Mouse (Mus musculus): ENCODE results near the gene Basp1. TPM values are rescaled to one million over a fixed set of nuclear protein-coding genes. Genes with fewer than 3 reads are reported as not detected.

The Basp1 gene
- polyA plus RNA-seq, 1 experiment from 2014 or later: 51.6 TPM

GRCm38 (mm10) chr15:25354738-25355137, 58.8 kb downstream of the Basp1 start:
- Histone ChIP-seq H3K9me3 (no peaks in the 10 kb centered on the region), H3K27me3 (no peaks in the 10 kb centered on the region), H3K27ac (no peak overlapping the region), H3K4me3 (no peak overlapping the region), H3K36me3 (no peaks in the 10 kb centered on the region), H3K4me2 (replicated peaks) (no peak overlapping the region), H3K4me1 (no peaks in the 10 kb centered on the region), H3K9ac (no peak overlapping the region)
- ATAC-seq (ENCODE audit: low FRiP score, low read depth): no peak
- 80% methylated on average over 6 of the region's 6 CpGs for WGBS

DNA sequence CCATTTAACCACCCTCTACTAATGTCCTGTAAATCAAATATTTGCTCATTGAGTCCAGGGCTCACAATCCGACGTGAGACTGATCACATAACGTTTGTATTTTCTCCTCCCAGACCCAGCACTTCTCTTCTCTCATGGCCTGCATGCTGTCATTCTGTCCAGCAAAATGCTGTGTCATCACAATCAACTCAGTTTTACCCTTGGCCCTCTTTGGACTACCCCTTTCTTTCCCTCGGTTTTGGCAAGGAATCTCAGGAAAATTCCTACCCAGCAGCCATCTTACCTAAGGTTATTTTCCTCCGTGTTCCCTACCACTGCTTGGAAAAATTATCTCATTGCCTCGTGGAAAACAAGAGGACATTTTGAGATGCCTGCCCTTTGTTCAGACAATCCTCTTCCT, 60.1 kb downstream of the Basp1 start:
- Histone ChIP-seq H3K4me3 (no peak overlapping the region), H3K9ac (no peak overlapping the region), H3K36me3 (no peaks in the 10 kb centered on the region), H3K4me2 (replicated peaks) (no peak overlapping the region), H3K27ac (no peak overlapping the region), H3K4me1 (no peaks in the 10 kb centered on the region), H3K27me3 (no peaks in the 10 kb centered on the region), H3K9me3 (no peaks in the 10 kb centered on the region)
- no peak for ATAC-seq (ENCODE audit: low FRiP score, low read depth)
- WGBS: 79% methylated on average over 6 of the region's 6 CpGs

- 86% methylated on average over 6 of the region's 6 CpGs for WGBS
- Histone ChIP-seq H3K9me3 (no peaks in the 10 kb centered on the region), H3K4me1 (no peaks in the 10 kb centered on the region)
Observed at GRCm38 (mm10) chr15:25343263-25343662, 70.3 kb downstream of the Basp1 start.

GRCm38 (mm10) chr15:25335277-25335676, 78.3 kb downstream of the Basp1 start:
- no peak overlapping the region for H3K4me3 ChIP-seq
- H3K9ac ChIP-seq: no peak overlapping the region
- 83% methylated on average over 11 of the region's 11 CpGs for WGBS
- no peaks in the 10 kb centered on the region for H3K4me1 ChIP-seq
- no peaks in the 10 kb centered on the region for H3K36me3 ChIP-seq
- no peak for ATAC-seq (ENCODE audit: low FRiP score, low read depth)
- no peaks in the 10 kb centered on the region for H3K27me3 ChIP-seq
- no peaks in the 10 kb centered on the region for H3K9me3 ChIP-seq
- H3K27ac ChIP-seq: no peak overlapping the region
- H3K4me2 ChIP-seq (replicated peaks): no peak overlapping the region

More at GRCm38 (mm10) chr15:25343263-25343662, 70.3 kb downstream of the Basp1 start:
- no peaks in the 10 kb centered on the region for H3K36me3 ChIP-seq
- no peak overlapping the region for H3K4me3 ChIP-seq
- H3K27me3 ChIP-seq: no peaks in the 10 kb centered on the region
- no peak overlapping the region for H3K9ac ChIP-seq
- ATAC-seq (ENCODE audit: low FRiP score, low read depth): no peak
- H3K27ac ChIP-seq: no peak overlapping the region
- no peak overlapping the region for H3K4me2 ChIP-seq (replicated peaks)

DNA sequence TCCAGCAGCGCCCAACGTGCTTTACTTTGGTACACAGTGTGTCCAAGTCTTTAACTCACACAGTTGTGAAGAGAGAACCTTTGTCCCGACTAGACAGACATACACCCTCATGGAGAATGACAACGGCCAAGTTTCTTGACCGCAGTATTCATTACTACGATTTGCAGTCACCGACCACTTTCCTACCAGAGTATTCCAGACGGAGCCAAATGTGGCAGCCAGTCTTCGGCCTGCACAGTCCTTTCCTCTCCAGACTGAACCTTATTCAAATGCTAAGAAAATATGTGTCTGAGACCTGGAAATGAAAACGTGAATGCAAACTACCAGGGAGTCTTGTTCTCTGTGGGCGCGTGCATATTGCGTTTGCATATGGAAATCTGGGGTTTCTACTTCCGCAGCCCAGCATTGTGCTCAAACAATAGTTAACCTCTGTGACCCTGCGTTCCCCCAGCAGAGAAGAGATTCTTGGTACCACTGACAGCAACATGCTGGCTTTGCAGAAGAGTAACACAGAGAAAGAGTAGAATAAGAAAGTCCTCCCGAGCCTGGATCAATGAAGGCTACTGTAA, 81.6 kb downstream of the Basp1 start:
- Histone ChIP-seq H3K27me3 (no peaks in the 10 kb centered on the region), H3K4me1 (no peaks in the 10 kb centered on the region), H3K4me2 (replicated peaks) (no peak overlapping the region), H3K27ac (no peak overlapping the region), H3K4me3 (no peak overlapping the region), H3K36me3 (no peaks in the 10 kb centered on the region), H3K9ac (no peak overlapping the region), H3K9me3 (0 out of 2 replicates have a peak, but pooled peaks cover 2% of the 10 kb centered on the region)
- no peak for ATAC-seq (ENCODE audit: low FRiP score, low read depth)
- WGBS: 71% methylated on average over 16 of the region's 16 CpGs

GRCm38 (mm10) chr15:25330946-25331345, 82.6 kb downstream of the Basp1 start:
- ATAC-seq (ENCODE audit: low FRiP score, low read depth): no peak

DNA sequence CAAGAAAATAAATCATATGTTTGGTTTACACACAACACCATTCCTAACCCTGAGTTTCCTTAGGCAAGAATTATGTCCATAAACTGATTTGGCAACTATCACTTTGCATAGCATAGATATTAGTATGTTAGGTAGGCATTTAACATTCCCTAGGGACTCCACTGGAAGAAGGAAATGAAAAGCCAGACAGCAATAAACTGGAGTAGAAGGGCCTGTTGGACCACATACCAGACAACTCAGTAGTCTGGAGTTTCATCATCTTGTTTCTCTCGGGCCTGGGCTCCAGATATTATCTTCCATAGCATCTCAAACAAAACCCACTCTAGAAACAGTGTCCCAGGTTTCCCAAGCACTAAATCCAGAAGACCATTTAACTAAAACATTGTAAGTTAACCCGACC, 91.0 kb downstream of the Basp1 start:
- H3K4me1 ChIP-seq: no peaks in the 10 kb centered on the region
- no peak overlapping the region for H3K4me3 ChIP-seq
- H3K36me3 ChIP-seq: no peaks in the 10 kb centered on the region
- no peaks in the 10 kb centered on the region for H3K27me3 ChIP-seq
- no peak for ATAC-seq (ENCODE audit: low FRiP score, low read depth)
- H3K27ac ChIP-seq: no peak overlapping the region
- no peak overlapping the region for H3K9ac ChIP-seq
- no peaks in the 10 kb centered on the region for H3K9me3 ChIP-seq
- 70% methylated on average over 2 of the region's 2 CpGs for WGBS
- H3K4me2 ChIP-seq (replicated peaks): no peak overlapping the region

More at GRCm38 (mm10) chr15:25330946-25331345, 82.6 kb downstream of the Basp1 start:
- no peak overlapping the region for H3K9ac ChIP-seq
- H3K27me3 ChIP-seq: no peaks in the 10 kb centered on the region
- no peak overlapping the region for H3K4me3 ChIP-seq
- no peak overlapping the region for H3K27ac ChIP-seq
- H3K4me1 ChIP-seq: no peaks in the 10 kb centered on the region
- H3K4me2 ChIP-seq (replicated peaks): no peak overlapping the region
- 78% methylated on average over 4 of the region's 4 CpGs for WGBS
- H3K36me3 ChIP-seq: no peaks in the 10 kb centered on the region
- H3K9me3 ChIP-seq: 0 out of 2 replicates have a peak, but pooled peaks cover 2% of the 10 kb centered on the region

DNA sequence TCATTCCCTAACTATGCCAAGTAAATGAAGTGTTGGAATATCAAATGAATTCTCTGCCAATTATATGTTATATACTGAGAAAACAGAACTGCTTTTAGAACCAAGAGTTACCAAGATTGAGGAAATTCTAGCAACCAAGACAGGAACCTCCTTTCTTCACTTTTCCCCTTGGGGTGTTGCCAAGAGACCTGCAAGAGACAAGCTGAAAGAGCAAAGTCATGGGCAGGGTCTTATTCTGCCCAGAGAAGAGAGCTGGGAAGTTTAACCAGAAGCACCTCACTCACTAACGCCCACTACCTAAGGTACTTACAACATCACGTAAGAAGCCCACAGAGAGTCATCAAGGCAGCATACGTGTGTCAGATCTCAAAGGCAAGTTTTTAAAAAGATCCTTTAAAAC, 91.5 kb downstream of the Basp1 start:
- no peak for ATAC-seq (ENCODE audit: low FRiP score, low read depth)
- H3K27me3 ChIP-seq: no peaks in the 10 kb centered on the region
- H3K36me3 ChIP-seq: no peaks in the 10 kb centered on the region
- H3K4me2 ChIP-seq (replicated peaks): no peak overlapping the region
- no peak overlapping the region for H3K9ac ChIP-seq
- H3K9me3 ChIP-seq: no peaks in the 10 kb centered on the region
- 70% methylated on average over 3 of the region's 3 CpGs for WGBS
- H3K4me1 ChIP-seq: no peaks in the 10 kb centered on the region
- no peak overlapping the region for H3K4me3 ChIP-seq
- H3K27ac ChIP-seq: no peak overlapping the region

- H3K4me3 ChIP-seq: no peak overlapping the region
- H3K9ac ChIP-seq: no peak overlapping the region
- WGBS: 84% methylated on average over 4 of the region's 4 CpGs
- H3K4me2 ChIP-seq (replicated peaks): no peak overlapping the region
- H3K27me3 ChIP-seq: no peaks in the 10 kb centered on the region
- no peaks in the 10 kb centered on the region for H3K4me1 ChIP-seq
- ATAC-seq (ENCODE audit: low FRiP score, low read depth): no peak
- no peaks in the 10 kb centered on the region for H3K36me3 ChIP-seq
- H3K9me3 ChIP-seq: no peaks in the 10 kb centered on the region
- H3K27ac ChIP-seq: no peak overlapping the region
Observed at GRCm38 (mm10) chr15:25321636-25322035, 91.9 kb downstream of the Basp1 start.

DNA sequence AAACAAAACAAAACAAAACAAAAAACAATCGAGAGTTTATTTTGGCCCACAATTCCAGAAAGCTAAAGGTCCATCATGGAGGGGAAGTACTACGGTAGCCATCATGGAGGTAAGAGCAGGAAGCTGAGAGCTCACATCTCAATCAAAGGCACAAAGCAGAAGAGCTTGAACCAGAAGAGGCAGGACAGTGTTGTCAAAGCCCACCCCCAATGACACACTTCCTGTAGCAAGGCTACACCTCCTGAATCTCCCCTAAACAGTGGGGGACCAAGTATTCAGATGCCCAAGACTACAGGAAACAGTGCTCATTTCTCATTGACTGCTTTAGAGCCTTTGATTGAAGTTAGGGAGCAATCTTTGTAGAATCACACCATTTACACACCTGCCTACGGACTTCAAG, 99.1 kb downstream of the Basp1 start:
- Histone ChIP-seq H3K27me3 (no peaks in the 10 kb centered on the region), H3K36me3 (no peaks in the 10 kb centered on the region), H3K4me2 (replicated peaks) (no peak overlapping the region), H3K9ac (no peak overlapping the region), H3K9me3 (no peaks in the 10 kb centered on the region), H3K4me3 (no peak overlapping the region), H3K27ac (no peak overlapping the region), H3K4me1 (no peaks in the 10 kb centered on the region)
- WGBS: 88% methylated on average over 3 of the region's 3 CpGs
- no peak for ATAC-seq (ENCODE audit: low FRiP score, low read depth)

Other genes with a start within 250 kb of the Basp1 start
- gene Myo10, start 208.8 kb upstream of the Basp1 start, polyA plus RNA-seq (2015; fragmentation: Nextera tagmentation; extraction: Ambion mirVana): 30.3 and 32.3 TPM in 2 replicates